Mouse (Mus musculus) mesoderm, embryonic 11.5 days (tissue): ENCODE data around the gene Tcp11.

Source experiments
- DNase-seq: peaks from one replicate; pipeline ENCODE4 v3.0.0-alpha.2; 2012; ENCODE audit warnings: low read depth, low spot score

Gene Tcp11

GRCm38 (mm10) chr17:28080045-28080816, at the start of gene Tcp11:
Tcp11 (minus strand) TSS chr17:28080639.
- peak; percentile 89 for DNase-seq

- no peak for DNase-seq
Measured at GRCm38 (mm10) chr17:28129796-28130195, 49.4 kb upstream of the Tcp11 start.

GRCm38 (mm10) chr17:28124368-28124767, 43.9 kb upstream of the Tcp11 start:
- DNase-seq, result no peak

GRCm38 (mm10) chr17:28123627-28124026, 43.2 kb upstream of the Tcp11 start:
- no peak for DNase-seq

- DNase-seq, result no peak
Measured at GRCm38 (mm10) chr17:28122949-28123348, 42.5 kb upstream of the Tcp11 start.

- no peak for DNase-seq
Measured at GRCm38 (mm10) chr17:28120460-28120859, 40.0 kb upstream of the Tcp11 start.

- no peak for DNase-seq
Measured at GRCm38 (mm10) chr17:28117451-28118209, 37.2 kb upstream of the Tcp11 start.

GRCm38 (mm10) chr17:28116335-28116734, 35.9 kb upstream of the Tcp11 start:
- DNase-seq, result no peak

GRCm38 (mm10) chr17:28112266-28112665, 31.8 kb upstream of the Tcp11 start:
- DNase-seq, result no peak

- peak; percentile 50 for DNase-seq
Measured at GRCm38 (mm10) chr17:28107275-28107674, 26.8 kb upstream of the Tcp11 start.

- no peak for DNase-seq
Measured at GRCm38 (mm10) chr17:28106352-28106751, 25.9 kb upstream of the Tcp11 start.

- no peak for DNase-seq
Measured at GRCm38 (mm10) chr17:28104416-28104815, 24.0 kb upstream of the Tcp11 start.

GRCm38 (mm10) chr17:28101902-28102319, 21.5 kb upstream of the Tcp11 start:
- no peak for DNase-seq

GRCm38 (mm10) chr17:28101284-28101887, 20.9 kb upstream of the Tcp11 start:
- DNase-seq, result no peak

GRCm38 (mm10) chr17:28100669-28101068, 20.2 kb upstream of the Tcp11 start:
- DNase-seq, result no peak

- no peak for DNase-seq
Measured at GRCm38 (mm10) chr17:28099086-28099485, 18.6 kb upstream of the Tcp11 start.

- DNase-seq, result no peak
Measured at GRCm38 (mm10) chr17:28097308-28097707, 16.9 kb upstream of the Tcp11 start.

GRCm38 (mm10) chr17:28096418-28096817, 16.0 kb upstream of the Tcp11 start:
- no peak for DNase-seq

- no peak for DNase-seq
Measured at GRCm38 (mm10) chr17:28093837-28094236, 13.4 kb upstream of the Tcp11 start.

GRCm38 (mm10) chr17:28092297-28092696, 11.9 kb upstream of the Tcp11 start:
- no peak for DNase-seq

- no peak for DNase-seq
Measured at GRCm38 (mm10) chr17:28088718-28089117, 8.3 kb upstream of the Tcp11 start.

GRCm38 (mm10) chr17:28087430-28087829, 7.0 kb upstream of the Tcp11 start:
- peak; percentile 54 for DNase-seq
